Mouse (Mus musculus): ENCODE data around the gene Psmc3. TPM values are rescaled to one million over a fixed set of nuclear protein-coding genes. Genes with fewer than 3 reads are reported as not detected.
"Not testable (repeated sequence)": the region's sequence is repeated elsewhere in the genome, so short reads cannot be mapped to it uniquely, and the experiment has no call there.

Psmc3 gene
- total and polyA plus RNA-seq, 3 experiments, result 214 to 284 (median 257) TPM

GRCm38 (mm10) chr2:91110429-91110828 is 56.6 kb downstream of the Psmc3 start:
- in situ Hi-C loops (cut with MboI; ENCODE audit: low pct_ligation_motif_present, low pct_unique_long_range_greater_than_20kb, low sequenced_read_pairs), result no loop called here
- H3K27ac ChIP-seq (ENCODE audit: insufficient read depth, low read depth), result no peak overlapping the region
- H3K4me2 ChIP-seq (ENCODE audit: insufficient read depth, low read depth, poor library complexity, severe bottlenecking), result no peak overlapping the region
- dilution Hi-C loops (cut with MboI; ENCODE audit: extremely low pct_ligation_motif_present, extremely low pct_unique_long_range_greater_than_20kb, low sequenced_read_pairs), result no loop called here
- H3K9me3 ChIP-seq (replicated peaks; ENCODE audit: low read length), result no peaks in the 10 kb centered on the region
- H3K4me3 ChIP-seq (replicated peaks in 1 of 3; ENCODE audit: low read depth in 2 of 3, low read length in 2 of 3, poor library complexity in 1 of 3), result no peak overlapping the region
- peak; percentile 17 for DNase-seq (ENCODE audit: extremely low read depth)
- H3K36me3 ChIP-seq (replicated peaks in 1 of 2; ENCODE audit: control insufficient read depth in 1 of 2, insufficient read depth in 1 of 2, low read length in 1 of 2), result peaks cover 84 to 96% of the 10 kb centered on the region in 2 experiments
- H3K27me3 ChIP-seq (replicated peaks), result no peaks in the 10 kb centered on the region
- TF ChIP-seq CTCF (conservative IDR thresholded peaks at IDR 0.05 in 1 of 2, IDR thresholded peaks at IDR 0.05 in 1 of 2; ENCODE audit: low read depth in 2 of 2, low read length in 2 of 2) (peak in 1 of 2 experiments; percentile 29; a peak in 2 of 4 replicates), USF1 (IDR thresholded peaks at IDR 0.05; ENCODE audit: low read depth, low read length) (no peak), MYC (IDR thresholded peaks at IDR 0.05; ENCODE audit: low read depth, low read length) (no peak), MAZ (IDR thresholded peaks at IDR 0.05; ENCODE audit: low read depth, low read length) (no peak), CHD2 (IDR thresholded peaks at IDR 0.05; ENCODE audit: low read length) (no peak)
- peaks cover 16% of the 10 kb centered on the region for H3K79me2 ChIP-seq (replicated peaks; ENCODE audit: control insufficient read depth, extremely low read depth, insufficient read depth, poor library complexity, severe bottlenecking)
- 0 out of 4 replicates have a peak, but pooled peaks cover 0 to 3% of the 10 kb centered on the region in 2 experiments for H3K4me1 ChIP-seq (ENCODE audit: control insufficient read depth in 1 of 2, insufficient read depth in 2 of 2)
- H3K9ac ChIP-seq (ENCODE audit: insufficient read depth, low read depth), result no peak overlapping the region

GRCm38 (mm10) chr2:91111832-91112231 is 58.0 kb downstream of the Psmc3 start:
- H3K4me3 ChIP-seq (replicated peaks in 1 of 3; ENCODE audit: low read depth in 2 of 3, low read length in 2 of 3, poor library complexity in 1 of 3); H3K4me1 ChIP-seq (ENCODE audit: control insufficient read depth in 1 of 2, insufficient read depth in 2 of 2); H3K9ac ChIP-seq (ENCODE audit: insufficient read depth, low read depth); DNase-seq (ENCODE audit: extremely low read depth); in situ Hi-C loops (cut with MboI; ENCODE audit: low pct_ligation_motif_present, low pct_unique_long_range_greater_than_20kb, low sequenced_read_pairs); H3K4me2 ChIP-seq (ENCODE audit: insufficient read depth, low read depth, poor library complexity, severe bottlenecking); dilution Hi-C loops (cut with MboI; ENCODE audit: extremely low pct_ligation_motif_present, extremely low pct_unique_long_range_greater_than_20kb, low sequenced_read_pairs); H3K9me3 ChIP-seq (replicated peaks; ENCODE audit: low read length); H3K27ac ChIP-seq (ENCODE audit: insufficient read depth, low read depth); H3K27me3 ChIP-seq (replicated peaks): not testable (repeated sequence)
- Histone ChIP-seq H3K79me2 (replicated peaks; ENCODE audit: control insufficient read depth, extremely low read depth, insufficient read depth, poor library complexity, severe bottlenecking) (peaks cover 16% of the 10 kb centered on the region), H3K36me3 (replicated peaks in 1 of 2; ENCODE audit: control insufficient read depth in 1 of 2, insufficient read depth in 1 of 2, low read length in 1 of 2) (peaks cover 87 to 98% of the 10 kb centered on the region in 2 experiments)

- no peak for DNase-seq (ENCODE audit: extremely low read depth)
Observed at GRCm38 (mm10) chr2:91112491-91112890, 58.7 kb downstream of the Psmc3 start.

GRCm38 (mm10) chr2:91113334-91113733 is 59.5 kb downstream of the Psmc3 start:
- H3K27ac ChIP-seq (ENCODE audit: insufficient read depth, low read depth), result no peak overlapping the region
- H3K79me2 ChIP-seq (replicated peaks; ENCODE audit: control insufficient read depth, extremely low read depth, insufficient read depth, poor library complexity, severe bottlenecking), result peaks cover 3% of the 10 kb centered on the region
- 0 out of 4 replicates have a peak, but pooled peaks cover 0 to 3% of the 10 kb centered on the region in 2 experiments for H3K4me1 ChIP-seq (ENCODE audit: control insufficient read depth in 1 of 2, insufficient read depth in 2 of 2)
- in situ Hi-C loops (cut with MboI; ENCODE audit: low pct_ligation_motif_present, low pct_unique_long_range_greater_than_20kb, low sequenced_read_pairs) (no loop called here), dilution Hi-C loops (cut with MboI; ENCODE audit: extremely low pct_ligation_motif_present, extremely low pct_unique_long_range_greater_than_20kb, low sequenced_read_pairs) (no loop called here)
- H3K4me3 ChIP-seq (replicated peaks in 1 of 3; ENCODE audit: low read depth in 2 of 3, low read length in 2 of 3, poor library complexity in 1 of 3), result no peak overlapping the region
- no peak for DNase-seq (ENCODE audit: extremely low read depth)
- H3K36me3 ChIP-seq (replicated peaks in 1 of 2; ENCODE audit: control insufficient read depth in 1 of 2, insufficient read depth in 1 of 2, low read length in 1 of 2), result peaks cover 76 to 98% of the 10 kb centered on the region in 2 experiments
- no peaks in the 10 kb centered on the region for H3K9me3 ChIP-seq (replicated peaks; ENCODE audit: low read length)
- H3K4me2 ChIP-seq (ENCODE audit: insufficient read depth, low read depth, poor library complexity, severe bottlenecking), result no peak overlapping the region
- H3K27me3 ChIP-seq (replicated peaks), result no peaks in the 10 kb centered on the region
- H3K9ac ChIP-seq (ENCODE audit: insufficient read depth, low read depth), result no peak overlapping the region
- TF ChIP-seq JUND (conservative IDR thresholded peaks at IDR 0.05; ENCODE audit: low read depth, low read length), result no peak
- TF ChIP-seq GABPA (IDR thresholded peaks at IDR 0.05; ENCODE audit: insufficient replicate concordance, low read depth, low read length), result no peak
- TF ChIP-seq ZC3H11A (IDR thresholded peaks at IDR 0.05; ENCODE audit: low read depth, low read length), result no peak
- no peak for TF ChIP-seq HCFC1 (IDR thresholded peaks at IDR 0.05; ENCODE audit: low read depth, low read length)
- TF ChIP-seq KAT2A (IDR thresholded peaks at IDR 0.05; ENCODE audit: insufficient replicate concordance, low read length), result no peak
- no peak for TF ChIP-seq RAD21 (IDR thresholded peaks at IDR 0.05; ENCODE audit: low read depth, low read length)
- TF ChIP-seq ELF1 (IDR thresholded peaks at IDR 0.05; ENCODE audit: low read depth, low read length), result no peak
- no peak for TF ChIP-seq ETS1 (conservative IDR thresholded peaks at IDR 0.05; ENCODE audit: low read depth, low read length)
- no peak for TF ChIP-seq USF1 (IDR thresholded peaks at IDR 0.05; ENCODE audit: low read depth, low read length)
- no peak for TF ChIP-seq TCF12 (IDR thresholded peaks at IDR 0.05; ENCODE audit: low read depth, low read length)
- TF ChIP-seq NRF1 (IDR thresholded peaks at IDR 0.05; ENCODE audit: low read depth, low read length), result no peak
- no peak for TF ChIP-seq JUN (IDR thresholded peaks at IDR 0.05; ENCODE audit: insufficient read depth, low read depth, low read length)
- no peak for TF ChIP-seq ZMIZ1 (IDR thresholded peaks at IDR 0.05; ENCODE audit: low read depth, low read length)
- TF ChIP-seq USF2 (conservative IDR thresholded peaks at IDR 0.05; ENCODE audit: low read depth, low read length), result no peak
- TF ChIP-seq POLR2A (IDR thresholded peaks at IDR 0.05; ENCODE audit: low read depth, low read length), result no peak

More at GRCm38 (mm10) chr2:91112491-91112890, 58.7 kb downstream of the Psmc3 start:
- Histone ChIP-seq H3K4me1 (ENCODE audit: control insufficient read depth in 1 of 2, insufficient read depth in 2 of 2) (0 out of 4 replicates have a peak, but pooled peaks cover 0 to 3% of the 10 kb centered on the region in 2 experiments), H3K36me3 (replicated peaks in 1 of 2; ENCODE audit: control insufficient read depth in 1 of 2, insufficient read depth in 1 of 2, low read length in 1 of 2) (peaks cover 83 to 98% of the 10 kb centered on the region in 2 experiments), H3K79me2 (replicated peaks; ENCODE audit: control insufficient read depth, extremely low read depth, insufficient read depth, poor library complexity, severe bottlenecking) (peaks cover 10% of the 10 kb centered on the region), H3K9ac (ENCODE audit: insufficient read depth, low read depth) (no peak overlapping the region), H3K4me3 (replicated peaks in 1 of 3; ENCODE audit: low read depth in 2 of 3, low read length in 2 of 3, poor library complexity in 1 of 3) (no peak overlapping the region), H3K27me3 (replicated peaks) (no peaks in the 10 kb centered on the region), H3K4me2 (ENCODE audit: insufficient read depth, low read depth, poor library complexity, severe bottlenecking) (no peak overlapping the region), H3K27ac (ENCODE audit: insufficient read depth, low read depth) (no peak overlapping the region), H3K9me3 (replicated peaks; ENCODE audit: low read length) (no peaks in the 10 kb centered on the region)
- in situ Hi-C loops (cut with MboI; ENCODE audit: low pct_ligation_motif_present, low pct_unique_long_range_greater_than_20kb, low sequenced_read_pairs) (no loop called here), dilution Hi-C loops (cut with MboI; ENCODE audit: extremely low pct_ligation_motif_present, extremely low pct_unique_long_range_greater_than_20kb, low sequenced_read_pairs) (no loop called here)
- TF ChIP-seq CHD1 (IDR thresholded peaks at IDR 0.05; ENCODE audit: low read depth, low read length), result no peak

Data from CH12.LX (cell line).